8 mouse cellular contexts compared by ENCODE assay signal in the genomic region with DNA sequence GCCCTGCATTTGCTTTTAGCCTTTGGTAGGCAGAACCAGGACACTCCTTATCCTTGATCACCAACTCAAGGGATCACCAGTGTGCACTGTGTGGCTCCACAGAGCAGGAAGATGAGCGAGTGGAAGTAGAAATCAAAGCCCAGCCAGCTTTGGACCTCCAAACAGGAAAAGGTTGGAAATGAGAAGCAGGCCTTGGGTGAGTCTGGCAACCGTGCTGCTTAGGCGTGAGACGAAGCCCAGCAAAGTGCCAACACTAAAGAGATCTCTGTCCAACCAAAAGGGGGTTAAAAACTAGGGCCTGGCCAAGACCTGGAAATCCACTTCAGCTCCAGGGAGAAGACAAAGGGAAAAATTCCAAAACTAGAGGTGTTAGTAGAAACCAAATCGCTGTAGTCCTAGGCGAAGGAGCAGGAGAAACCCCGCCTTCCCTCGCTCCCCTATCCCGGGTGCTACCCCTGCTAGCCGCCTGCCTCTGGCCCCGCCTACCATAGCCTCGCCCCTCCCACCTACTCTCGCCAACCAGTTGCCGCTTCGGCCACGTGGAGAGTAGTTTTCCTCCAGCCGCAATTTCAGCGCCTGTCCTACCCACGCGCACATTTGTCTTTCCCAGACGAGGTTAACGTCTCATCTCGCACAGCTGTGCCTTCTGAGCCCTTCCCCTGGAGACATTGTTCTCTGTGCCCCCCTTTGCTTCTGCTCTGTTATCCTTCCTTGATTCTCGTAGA. TPM values are rescaled to one million over a fixed set of nuclear protein-coding genes. Genes with fewer than 3 reads are reported as not detected.
DNase-seq lines count a peak whose midpoint lies in the region; ATAC-seq and TF ChIP-seq lines count a peak whose summit lies in the region.

No protein-coding gene starts in this region.

- H3K27me3 ChIP-seq in forebrain, embryonic 15.5 days, result no peaks in the 10 kb centered on the region
- no peaks in the 10 kb centered on the region for H3K27me3 ChIP-seq in neural tube, embryonic 15.5 days (replicated peaks)

- ATAC-seq in CD4-positive, CD25-positive, alpha-beta regulatory T cell, adult 4 months, result peak; percentile 66
- peak; percentile 80 for ATAC-seq in forebrain, embryonic 15.5 days (replicated peaks)
- ATAC-seq in neural tube, embryonic 15.5 days (ENCODE audit: low FRiP score), result peak; percentile 87

- no peak overlapping the region for H3K9ac ChIP-seq in forebrain, embryonic 15.5 days (replicated peaks)
- H3K9ac ChIP-seq in neural tube, embryonic 15.5 days (replicated peaks), result peak overlapping the region; percentile 3; the same call in 1 of the 2 replicates

- peak overlapping the region; percentile 25 for H3K4me3 ChIP-seq in forebrain, embryonic 15.5 days
- H3K4me3 ChIP-seq in lung, adult 2 months (replicated peaks; ENCODE audit: extremely low read depth, low read depth, low read length), result peak overlapping the region; percentile 58
- H3K4me3 ChIP-seq in neural tube, embryonic 15.5 days (replicated peaks), result peak overlapping the region; percentile 39

- peak; percentile 40 for DNase-seq in c-Kit-negative CD71-positive TER-119-positive erythroid progenitor cells, embryonic 14.5 days (ENCODE audit: low read depth, low spot score)
- DNase-seq in heart, postnatal 25 days (ENCODE audit: low spot score), result peak; percentile 63
- DNase-seq in large intestine, adult 2 months (ENCODE audit: low read depth, low spot score), result peak; percentile 28
- DNase-seq in lung, adult 2 months, result peak; percentile 82
- peak; percentile 94 for DNase-seq in testis, postnatal 10 days (ENCODE audit: low spot score)

- TF ChIP-seq CTCF in lung, adult 2 months (IDR thresholded peaks at IDR 0.05; ENCODE audit: insufficient read depth, low read length), result no peak

- intact Hi-C loops in heart, postnatal 25 days (cut with DNase I), result no loop called here

- TF ChIP-seq POLR2A in lung, adult 2 months (IDR thresholded peaks at IDR 0.05; ENCODE audit: borderline replicate concordance, extremely low read depth, low read depth, low read length), result no peak

- no peaks in the 10 kb centered on the region for H3K9me3 ChIP-seq in forebrain, embryonic 15.5 days
- H3K9me3 ChIP-seq in neural tube, embryonic 15.5 days (replicated peaks), result no peaks in the 10 kb centered on the region

- H3K4me1 ChIP-seq in forebrain, embryonic 15.5 days, result peaks cover 9% of the 10 kb centered on the region; the same call in 1 of the 2 replicates
- peaks cover 3% of the 10 kb centered on the region; the same call in 1 of the 2 replicates for H3K4me1 ChIP-seq in lung, adult 2 months (ENCODE audit: control insufficient read depth, insufficient read depth, low read length)
- peaks cover 12% of the 10 kb centered on the region for H3K4me1 ChIP-seq in neural tube, embryonic 15.5 days

- 14% methylated on average over 24 of the region's 24 CpGs for WGBS in forebrain, embryonic 15.5 days
- 8% methylated on average over 24 of the region's 24 CpGs for WGBS in large intestine, adult 2 months
- 5% methylated on average over 23 of the region's 24 CpGs for WGBS in lung, adult 2 months
- 18% methylated on average over 24 of the region's 24 CpGs for WGBS in neural tube, embryonic 15.5 days

- H3K4me2 ChIP-seq in forebrain, embryonic 15.5 days (replicated peaks), result peak overlapping the region; percentile 48
- H3K4me2 ChIP-seq in neural tube, embryonic 15.5 days, result peak overlapping the region; percentile 78

- H3K27ac ChIP-seq in forebrain, embryonic 15.5 days (replicated peaks), result no peak overlapping the region
- no peak overlapping the region for H3K27ac ChIP-seq in neural tube, embryonic 15.5 days (replicated peaks)

- peaks cover 4% of the 10 kb centered on the region for H3K36me3 ChIP-seq in forebrain, embryonic 15.5 days
- H3K36me3 ChIP-seq in neural tube, embryonic 15.5 days, result peaks cover 6% of the 10 kb centered on the region

RNA-seq across cellular contexts. Expression of gene Efcab8, which starts 0.9 kb away (rescaled TPM):
- polyA plus RNA-seq in CD4-positive, CD25-positive, alpha-beta regulatory T cell, adult 4 months (2017; shearing (Covaris generic)), result not detected
- not detected in 2 replicates for polyA plus RNA-seq in forebrain, embryonic 15.5 days (2015; fragmentation: Nextera tagmentation; extraction: Ambion mirVana)
- not detected for total RNA-seq in heart, postnatal 25 days (2021)
- polyA plus RNA-seq in large intestine, adult 2 months (2012; rRNA removed), result 0.07 and 0.27 TPM in 2 replicates
- 0.19 and 0.33 TPM in 2 replicates for polyA plus RNA-seq in lung, adult 2 months (2012; rRNA removed)
- not detected in 2 replicates for polyA plus RNA-seq in neural tube, embryonic 15.5 days (2015; fragmentation: Nextera tagmentation; extraction: Ambion mirVana)

RNA-seq across cellular contexts. Expression of gene Mapre1, which starts 37.7 kb away (rescaled TPM):
- 100 to 1,000 TPM; 238 to 257 TPM for polyA plus RNA-seq in CD4-positive, CD25-positive, alpha-beta regulatory T cell, adult 4 months (2017; shearing (Covaris generic))
- 399 and 423 TPM in 2 replicates for polyA plus RNA-seq in forebrain, embryonic 15.5 days (2015; fragmentation: Nextera tagmentation; extraction: Ambion mirVana)
- 10 to 100 TPM; 57.8 to 60.0 TPM for total RNA-seq in heart, postnatal 25 days (2021)
- 9.8 and 10.8 TPM in 2 replicates for polyA plus RNA-seq in large intestine, adult 2 months (2012; rRNA removed)
- 7.4 and 11.5 TPM in 2 replicates for polyA plus RNA-seq in lung, adult 2 months (2012; rRNA removed)
- 338 and 342 TPM in 2 replicates for polyA plus RNA-seq in neural tube, embryonic 15.5 days (2015; fragmentation: Nextera tagmentation; extraction: Ambion mirVana)

Comparison
In these comparisons a context has a peak if more than half of its experiments do, and no peak if none do; other contexts are left out.
1. DNase-seq: peak in every context shown above with its lines; median percentile 94 in testis, postnatal 10 days; 82 in lung, adult 2 months; 63 in heart, postnatal 25 days; 40 in c-Kit-negative CD71-positive TER-119-positive erythroid progenitor cells, embryonic 14.5 days; 28 in large intestine, adult 2 months.
2. RNA of gene Mapre1, which starts 37.7 kb away (polyA plus RNA-seq): 399 to 423 TPM in forebrain, embryonic 15.5 days, 338 to 342 TPM in neural tube, embryonic 15.5 days and 238 to 257 TPM in CD4-positive, CD25-positive, alpha-beta regulatory T cell, adult 4 months; 7.4 to 11.5 TPM in lung, adult 2 months and 9.8 to 10.8 TPM in large intestine, adult 2 months; every median in the first group is over 10 times any median in the second.
3. Peak in every context shown above with its lines, with median percentiles within 50 percentile points of each other: ATAC-seq and H3K4me3 ChIP-seq.